Mouse (Mus musculus): Measurements from ENCODE around the gene Adam30.

Gene Adam30

DNA sequence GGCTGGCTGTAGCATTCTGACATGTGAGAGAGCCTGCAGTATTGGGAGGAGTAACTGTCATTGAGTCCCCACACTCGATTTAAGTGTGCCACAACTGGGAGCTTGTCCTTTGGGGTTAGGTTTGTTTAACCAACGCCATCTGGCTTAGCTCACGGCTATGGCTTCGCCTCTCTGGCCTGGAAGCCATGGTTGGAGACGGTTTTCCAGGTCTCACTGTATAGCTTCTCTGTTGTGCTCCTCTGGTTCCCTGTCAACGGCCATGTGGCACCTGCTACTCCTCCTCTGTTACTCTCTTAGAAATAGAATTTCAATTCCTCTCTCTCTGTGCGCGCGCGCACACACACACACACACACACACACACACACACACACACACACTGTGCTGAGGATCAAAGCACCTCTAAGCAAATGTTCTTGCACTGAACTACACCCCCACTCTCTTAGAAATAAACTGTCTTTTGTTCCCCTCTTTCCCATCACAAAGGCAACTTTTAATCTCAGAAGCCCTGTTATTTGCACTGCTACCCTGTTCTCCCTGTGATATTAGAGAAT is 24.8 kb downstream of the Adam30 start:
- DNase-seq (ENCODE audit: low read depth, low spot score) = no peak

GRCm38 (mm10) chr3:98187777-98188176 is 27.3 kb downstream of the Adam30 start:
- DNase-seq (ENCODE audit: low read depth, low spot score) = no peak

- no peak for DNase-seq (ENCODE audit: low read depth, low spot score)
These were observed 37.5 kb downstream of the Adam30 start for GRCm38 (mm10) chr3:98197711-98198532.

GRCm38 (mm10) chr3:98199747-98200146 is 39.3 kb downstream of the Adam30 start:
- no peak for DNase-seq (ENCODE audit: low read depth, low spot score)

- DNase-seq (ENCODE audit: low read depth, low spot score) = no peak
These were observed 42.9 kb downstream of the Adam30 start for GRCm38 (mm10) chr3:98203282-98203681.

- DNase-seq (ENCODE audit: low read depth, low spot score) = no peak
These were observed 46.5 kb downstream of the Adam30 start for GRCm38 (mm10) chr3:98206977-98207376.

GRCm38 (mm10) chr3:98209161-98209560 is 48.7 kb downstream of the Adam30 start:
- no peak for DNase-seq (ENCODE audit: low read depth, low spot score)

DNA sequence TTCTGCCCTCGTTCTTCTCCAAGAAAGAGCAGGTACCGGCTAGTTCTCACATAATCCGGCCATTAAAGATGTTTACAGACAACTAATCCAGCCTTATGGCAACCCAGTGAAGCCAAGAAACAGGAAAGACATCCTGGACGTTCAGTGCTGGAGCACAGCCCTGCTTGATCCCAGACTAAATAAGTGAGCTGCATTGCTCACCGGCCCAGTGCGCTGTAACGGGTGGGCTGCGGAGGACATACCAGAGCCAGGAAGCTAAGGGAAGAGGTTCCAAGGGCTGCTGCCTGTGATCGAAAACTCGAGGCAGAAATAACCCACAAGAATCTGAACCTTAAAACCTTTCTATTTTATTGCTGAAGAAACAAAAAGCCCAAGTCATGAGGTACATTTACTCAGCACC is 50.4 kb downstream of the Adam30 start:
- no peak for DNase-seq (ENCODE audit: low read depth, low spot score)

GRCm38 (mm10) chr3:98211301-98212081 is 51.1 kb downstream of the Adam30 start:
- no peak for DNase-seq (ENCODE audit: low read depth, low spot score)
